Mouse (Mus musculus): ENCODE results near the gene Plcd3. TPM values are rescaled to one million over a fixed set of nuclear protein-coding genes. Genes with fewer than 3 reads are reported as not detected.

Gene Plcd3
- polyA plus RNA-seq, 1 experiment from 2014 or later: 0.31 TPM

DNA sequence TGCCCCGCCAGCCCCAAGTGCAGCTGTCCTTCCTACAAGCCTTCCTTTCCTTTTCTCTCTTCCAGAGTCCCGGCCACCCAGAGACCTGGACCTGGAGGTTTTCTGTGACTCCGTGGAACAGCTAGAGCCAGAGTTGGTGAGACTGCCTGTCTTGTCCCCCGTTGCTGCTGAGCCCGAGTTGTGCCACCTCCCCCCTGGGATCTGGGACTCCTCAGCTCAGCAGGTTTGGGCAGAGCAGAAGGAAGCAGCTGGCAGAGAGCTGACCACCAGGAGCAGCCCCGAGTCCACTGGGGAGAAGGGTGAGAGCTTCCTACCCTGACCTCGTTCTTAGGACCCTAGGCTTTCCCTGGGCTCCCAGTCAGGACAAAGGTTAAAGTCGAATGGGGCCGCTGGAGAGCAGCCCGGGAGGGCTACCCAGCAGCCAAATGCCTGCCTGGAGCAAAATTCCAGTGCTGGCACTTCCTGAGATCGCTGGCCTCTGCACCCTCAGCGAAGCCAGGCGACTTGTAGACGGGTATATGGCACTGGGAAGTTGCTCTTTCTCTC is 3.8 kb upstream of the Plcd3 start:
- H3K9ac ChIP-seq: peak overlapping the region; percentile 74
- H3K4me2 ChIP-seq: peak overlapping the region; percentile 84
- H3K4me3 ChIP-seq (replicated peaks): peak overlapping the region; percentile 70
- ATAC-seq (ENCODE audit: insufficient read depth): no peak
- H3K9me3 ChIP-seq (replicated peaks): no peaks in the 10 kb centered on the region
- peak overlapping the region; percentile 98 for H3K27ac ChIP-seq (replicated peaks)
- H3K4me1 ChIP-seq (replicated peaks): peaks cover 62% of the 10 kb centered on the region
- H3K27me3 ChIP-seq: peaks cover 23% of the 10 kb centered on the region
- peaks cover 50% of the 10 kb centered on the region for H3K36me3 ChIP-seq (replicated peaks)
- WGBS (ENCODE audit: insufficient replicate concordance): 66% methylated on average over 14 of the region's 14 CpGs

DNA sequence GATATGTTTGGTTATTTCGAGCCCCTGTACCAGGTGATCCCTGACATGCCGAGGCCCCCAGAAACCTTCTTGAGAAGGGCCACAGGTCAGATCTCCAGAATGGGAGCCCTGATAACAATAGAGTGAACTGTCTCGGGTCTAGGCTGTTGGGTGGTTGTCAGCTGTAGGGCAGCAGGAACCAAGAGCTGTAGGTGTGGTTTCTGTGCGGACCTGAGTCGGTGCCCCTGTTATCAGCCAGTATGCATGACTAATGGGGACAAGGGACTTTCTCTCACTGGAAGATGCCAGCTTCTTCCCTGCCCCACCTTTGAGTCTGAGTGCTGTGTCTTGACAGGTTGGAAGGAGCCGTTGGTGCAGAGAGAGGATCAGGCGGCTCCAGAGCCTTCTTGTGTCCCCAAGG is 3.0 kb upstream of the Plcd3 start:
- Histone ChIP-seq H3K27me3 (peaks cover 31% of the 10 kb centered on the region), H3K9me3 (replicated peaks) (no peaks in the 10 kb centered on the region), H3K4me1 (replicated peaks) (peaks cover 62% of the 10 kb centered on the region), H3K27ac (replicated peaks) (peak overlapping the region; percentile 98), H3K4me2 (peak overlapping the region; percentile 84), H3K4me3 (replicated peaks) (peak overlapping the region; percentile 70), H3K36me3 (replicated peaks) (peaks cover 47% of the 10 kb centered on the region), H3K9ac (peak overlapping the region; percentile 74)
- peak; percentile 50 for ATAC-seq (ENCODE audit: insufficient read depth)
- 19% methylated on average over 7 of the region's 7 CpGs for WGBS (ENCODE audit: insufficient replicate concordance)

DNA sequence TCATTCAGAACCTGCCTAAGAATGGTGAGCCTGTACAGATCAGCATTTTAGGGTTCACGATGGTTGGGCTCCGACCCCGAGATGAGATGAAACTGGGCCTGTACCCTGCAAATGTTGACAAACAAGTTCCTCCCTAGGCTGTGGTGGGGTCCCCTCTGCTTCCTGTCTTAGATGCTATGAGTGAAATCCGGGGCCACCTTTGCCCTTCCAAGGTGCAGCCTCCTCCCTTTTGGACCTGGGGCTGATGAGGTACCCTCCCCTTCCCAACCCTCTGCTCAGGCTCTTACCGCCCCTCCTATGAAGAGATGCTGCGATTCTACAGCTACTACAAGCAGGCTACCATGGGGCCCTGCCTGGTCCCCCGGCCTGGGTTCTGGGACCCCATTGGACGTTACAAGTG is 2.2 kb upstream of the Plcd3 start:
- H3K27me3 ChIP-seq: peaks cover 39% of the 10 kb centered on the region
- H3K9me3 ChIP-seq (replicated peaks): no peaks in the 10 kb centered on the region
- H3K4me3 ChIP-seq (replicated peaks): peak overlapping the region; percentile 70
- H3K27ac ChIP-seq (replicated peaks): peak overlapping the region; percentile 98
- H3K36me3 ChIP-seq (replicated peaks): peaks cover 39% of the 10 kb centered on the region
- ATAC-seq (ENCODE audit: insufficient read depth): no peak
- H3K4me2 ChIP-seq: peak overlapping the region; percentile 84
- peak overlapping the region; percentile 74 for H3K9ac ChIP-seq
- WGBS (ENCODE audit: insufficient replicate concordance): 47% methylated on average over 8 of the region's 8 CpGs
- peaks cover 62% of the 10 kb centered on the region for H3K4me1 ChIP-seq (replicated peaks)

GRCm38 (mm10) chr11:103102725-103103349 is 1.4 kb upstream of the Plcd3 start:
- Histone ChIP-seq H3K27me3 (peaks cover 45% of the 10 kb centered on the region), H3K9ac (peak overlapping the region; percentile 74), H3K4me2 (peak overlapping the region; percentile 84), H3K4me3 (replicated peaks) (peak overlapping the region; percentile 70), H3K36me3 (replicated peaks) (peaks cover 31% of the 10 kb centered on the region), H3K27ac (replicated peaks) (peak overlapping the region; percentile 98), H3K4me1 (replicated peaks) (peaks cover 62% of the 10 kb centered on the region), H3K9me3 (replicated peaks) (no peaks in the 10 kb centered on the region)
- WGBS (ENCODE audit: insufficient replicate concordance): under 1% methylated on average over 35 of the region's 35 CpGs
- ATAC-seq (ENCODE audit: insufficient read depth): peak; percentile 88

- Histone ChIP-seq H3K27me3 (peaks cover 53% of the 10 kb centered on the region), H3K4me2 (peak overlapping the region; percentile 84), H3K27ac (replicated peaks) (peak overlapping the region; percentile 72), H3K9me3 (replicated peaks) (no peaks in the 10 kb centered on the region), H3K4me3 (replicated peaks) (peak overlapping the region; percentile 70), H3K4me1 (replicated peaks) (peaks cover 57% of the 10 kb centered on the region), H3K9ac (peak overlapping the region; percentile 54), H3K36me3 (replicated peaks) (peaks cover 22% of the 10 kb centered on the region)
- no peak for ATAC-seq (ENCODE audit: insufficient read depth)
- WGBS (ENCODE audit: insufficient replicate concordance): 3% methylated on average over 30 of the region's 30 CpGs
Measured at GRCm38 (mm10) chr11:103101866-103102501, 526 bp upstream of the Plcd3 start.

DNA sequence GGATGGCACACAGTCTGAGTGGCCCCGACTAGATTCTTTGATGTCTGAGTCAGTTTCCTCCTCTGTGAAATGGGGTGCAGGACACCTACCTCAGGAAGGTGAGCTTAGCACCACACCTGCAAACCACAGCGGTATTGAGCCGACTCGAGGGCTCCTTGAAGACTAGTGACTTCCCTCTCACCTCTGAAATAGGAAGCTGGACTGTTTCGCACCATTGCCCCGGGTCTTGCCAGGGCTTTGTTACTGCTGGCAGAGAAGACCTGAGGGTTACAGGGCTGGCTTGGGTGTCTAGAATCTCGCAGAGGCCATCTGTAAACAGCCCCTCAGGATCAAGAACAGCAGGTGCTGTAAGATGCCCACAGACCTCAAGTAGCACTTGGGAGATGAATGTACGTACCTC is 1.1 kb downstream of the Plcd3 start:
- no peak overlapping the region for H3K9ac ChIP-seq
- H3K4me1 ChIP-seq (replicated peaks): peaks cover 41% of the 10 kb centered on the region
- ATAC-seq (ENCODE audit: insufficient read depth): no peak
- H3K27ac ChIP-seq (replicated peaks): no peak overlapping the region
- H3K36me3 ChIP-seq (replicated peaks): peaks cover 7% of the 10 kb centered on the region; the same call in 1 of the 2 replicates
- H3K4me2 ChIP-seq: no peak overlapping the region
- H3K9me3 ChIP-seq (replicated peaks): no peaks in the 10 kb centered on the region
- 55% methylated on average over 8 of the region's 8 CpGs for WGBS (ENCODE audit: insufficient replicate concordance)
- H3K27me3 ChIP-seq: peaks cover 60% of the 10 kb centered on the region
- no peak overlapping the region for H3K4me3 ChIP-seq (replicated peaks)

GRCm38 (mm10) chr11:103099352-103099940 is 2.0 kb downstream of the Plcd3 start:
- H3K27me3 ChIP-seq: peaks cover 60% of the 10 kb centered on the region
- no peak for ATAC-seq (ENCODE audit: insufficient read depth)

DNA sequence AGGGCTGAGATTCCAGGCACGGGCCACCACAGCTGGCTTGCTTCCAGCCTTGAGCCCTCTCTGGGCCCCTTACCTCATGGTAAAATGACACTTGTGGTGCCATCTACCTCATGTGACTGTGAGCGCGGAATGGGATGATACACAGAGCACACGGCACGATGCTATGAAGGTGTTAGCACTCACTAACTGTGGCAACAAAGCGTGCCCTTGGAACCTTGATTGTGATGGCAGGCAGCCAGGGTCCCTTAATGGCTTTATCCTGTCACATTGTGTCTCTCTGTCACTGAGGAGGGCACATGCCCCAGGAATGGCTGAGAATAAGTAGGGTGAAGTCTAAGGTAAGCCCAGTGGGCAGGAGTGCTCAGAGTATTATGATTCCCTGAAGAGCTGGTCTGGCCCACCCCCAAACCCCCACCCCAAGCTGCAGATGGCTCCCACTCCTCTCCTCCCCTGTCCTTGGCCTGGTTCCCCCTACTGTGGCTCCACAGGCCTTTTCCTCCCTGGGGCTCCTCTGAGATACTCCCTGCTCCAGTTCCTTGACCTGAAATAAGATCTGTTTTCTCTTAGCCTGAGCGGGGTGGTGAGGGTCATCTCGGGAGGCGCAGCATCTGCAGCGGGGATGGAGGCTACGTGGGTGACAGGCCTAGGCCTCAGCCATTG is 2.8 kb downstream of the Plcd3 start:
- Histone ChIP-seq H3K9ac (no peak overlapping the region), H3K36me3 (replicated peaks) (no peaks in the 10 kb centered on the region), H3K9me3 (replicated peaks) (no peaks in the 10 kb centered on the region), H3K27me3 (peaks cover 60% of the 10 kb centered on the region), H3K4me3 (replicated peaks) (no peak overlapping the region), H3K4me1 (replicated peaks) (peaks cover 24% of the 10 kb centered on the region), H3K4me2 (no peak overlapping the region), H3K27ac (replicated peaks) (no peak overlapping the region)
- WGBS (ENCODE audit: insufficient replicate concordance): 74% methylated on average over 11 of the region's 11 CpGs
- ATAC-seq (ENCODE audit: insufficient read depth): no peak

More at GRCm38 (mm10) chr11:103099352-103099940, 2.0 kb downstream of the Plcd3 start:
- H3K36me3 ChIP-seq (replicated peaks): no peaks in the 10 kb centered on the region
- H3K4me3 ChIP-seq (replicated peaks): no peak overlapping the region
- no peak overlapping the region for H3K9ac ChIP-seq
- 67% methylated on average over 12 of the region's 12 CpGs for WGBS (ENCODE audit: insufficient replicate concordance)
- H3K4me2 ChIP-seq: no peak overlapping the region
- H3K4me1 ChIP-seq (replicated peaks): peaks cover 32% of the 10 kb centered on the region
- H3K9me3 ChIP-seq (replicated peaks): no peaks in the 10 kb centered on the region
- H3K27ac ChIP-seq (replicated peaks): no peak overlapping the region

DNA sequence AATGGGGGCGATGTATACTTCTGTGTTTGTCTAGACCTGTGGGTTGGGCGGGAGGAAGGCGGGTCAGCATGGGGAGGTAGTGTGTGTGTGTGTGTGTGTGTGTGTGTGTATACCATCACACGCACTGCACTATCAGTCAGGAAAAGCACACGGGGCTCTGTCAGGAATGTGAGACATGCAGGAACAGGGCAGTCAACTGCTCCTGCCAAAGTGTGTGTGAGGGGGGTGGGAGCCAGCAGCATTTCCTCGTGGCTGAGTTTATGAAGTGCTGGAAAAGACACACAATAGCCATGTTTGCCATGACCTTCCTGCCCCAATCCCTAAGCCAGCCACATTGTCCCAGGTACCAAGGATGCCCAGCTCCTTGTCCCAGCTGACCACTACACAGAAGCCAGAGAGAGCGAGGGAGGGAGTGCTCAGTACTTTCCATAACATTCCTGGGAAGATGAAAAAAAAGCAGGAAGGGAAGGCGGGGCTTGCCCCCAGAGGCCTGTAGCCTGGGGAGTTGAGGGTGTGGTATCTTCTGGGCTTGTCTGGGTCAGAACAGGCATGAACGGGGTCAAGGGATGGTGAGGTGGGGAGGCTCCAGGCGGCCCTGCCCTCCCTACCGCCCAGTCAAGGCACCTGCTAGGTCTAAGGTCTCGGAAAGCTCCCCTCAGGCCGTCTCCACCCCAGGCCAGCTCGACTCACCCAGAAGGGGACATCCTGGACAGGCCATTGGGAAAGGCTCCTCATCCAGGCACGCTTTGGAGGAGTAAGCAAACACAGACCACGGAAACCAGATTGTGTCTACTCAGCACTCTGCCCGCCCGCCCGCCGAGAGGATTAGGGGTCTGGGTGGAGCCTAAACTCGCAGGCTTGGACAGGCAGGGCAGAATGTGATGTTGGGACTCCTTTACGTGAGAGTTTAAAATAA is 4.2 kb downstream of the Plcd3 start:
- Histone ChIP-seq H3K9ac (no peak overlapping the region), H3K4me2 (no peak overlapping the region), H3K9me3 (replicated peaks) (no peaks in the 10 kb centered on the region), H3K27ac (replicated peaks) (no peak overlapping the region), H3K4me1 (replicated peaks) (peaks cover 14% of the 10 kb centered on the region), H3K36me3 (replicated peaks) (no peaks in the 10 kb centered on the region), H3K27me3 (peaks cover 57% of the 10 kb centered on the region), H3K4me3 (replicated peaks) (no peak overlapping the region)
- 38% methylated on average over 22 of the region's 22 CpGs for WGBS (ENCODE audit: insufficient replicate concordance)
- no peak for ATAC-seq (ENCODE audit: insufficient read depth)

DNA sequence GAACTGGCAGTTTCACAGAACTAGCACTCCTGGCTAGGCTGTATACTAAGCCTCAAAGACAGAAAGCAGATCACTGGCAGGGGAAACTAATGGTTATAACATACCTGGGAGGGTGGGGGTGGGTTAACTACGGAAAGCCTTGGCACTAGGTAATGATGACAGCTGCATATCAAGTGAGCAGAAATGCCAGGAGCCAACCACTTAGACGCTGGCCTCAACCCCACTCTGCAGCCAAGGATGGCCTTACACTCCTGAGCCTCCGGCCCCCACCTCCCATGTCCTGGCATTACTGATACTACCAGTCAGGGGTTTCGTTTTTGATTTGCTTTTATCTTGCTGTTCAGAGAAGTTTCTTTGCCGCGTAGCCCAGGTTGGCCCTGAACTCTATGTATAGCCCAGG is 5.7 kb downstream of the Plcd3 start:
- no peak overlapping the region for H3K9ac ChIP-seq
- H3K4me1 ChIP-seq (replicated peaks): no peaks in the 10 kb centered on the region; the same call in 1 of the 2 replicates
- no peak overlapping the region for H3K27ac ChIP-seq (replicated peaks)
- no peaks in the 10 kb centered on the region for H3K36me3 ChIP-seq (replicated peaks)
- H3K4me2 ChIP-seq: no peak overlapping the region
- ATAC-seq (ENCODE audit: insufficient read depth): no peak
- no peak overlapping the region for H3K4me3 ChIP-seq (replicated peaks)
- peaks cover 42% of the 10 kb centered on the region for H3K27me3 ChIP-seq
- H3K9me3 ChIP-seq (replicated peaks): no peaks in the 10 kb centered on the region
- WGBS (ENCODE audit: insufficient replicate concordance): 69% methylated on average over 6 of the region's 6 CpGs
